Mouse (Mus musculus): ENCODE measurements at regions not wholly inside any gene's neighbourhood (a gene's known extent, or its start where the extent isn't known, plus 50 kb on each side); places are given as distances from the start of the nearest gene placed in this dataset.
A peak's percentile ranks its signal among the peaks of the same experiment; 100 is the strongest.
"Not testable (repeated sequence)": the region's sequence is repeated elsewhere in the genome, so short reads cannot be mapped to it uniquely, and the experiment has no call there.

DNA sequence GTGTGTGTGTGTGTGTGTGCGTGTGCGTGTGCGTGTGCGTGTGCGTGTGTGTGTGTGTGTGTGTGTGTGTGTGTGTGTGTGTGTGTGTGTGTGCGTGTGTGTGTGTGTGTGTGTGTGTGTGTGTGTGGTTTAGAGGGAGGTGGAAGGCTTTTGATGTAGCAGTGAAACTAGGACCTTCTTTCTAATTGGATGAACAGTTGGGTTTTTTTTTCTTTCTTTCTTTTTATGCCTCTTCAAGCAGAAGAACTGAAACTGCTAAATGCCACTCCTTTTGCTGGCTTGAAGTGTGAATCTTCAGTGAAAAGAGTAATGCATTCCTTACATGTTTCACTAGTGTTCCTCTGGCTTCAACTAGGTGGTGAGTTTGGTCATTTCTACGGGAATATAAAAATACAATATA is 828.8 kb upstream of the Olfr1507 start:
- not testable (repeated sequence) for DNase-seq (ENCODE audit: low read depth)

DNA sequence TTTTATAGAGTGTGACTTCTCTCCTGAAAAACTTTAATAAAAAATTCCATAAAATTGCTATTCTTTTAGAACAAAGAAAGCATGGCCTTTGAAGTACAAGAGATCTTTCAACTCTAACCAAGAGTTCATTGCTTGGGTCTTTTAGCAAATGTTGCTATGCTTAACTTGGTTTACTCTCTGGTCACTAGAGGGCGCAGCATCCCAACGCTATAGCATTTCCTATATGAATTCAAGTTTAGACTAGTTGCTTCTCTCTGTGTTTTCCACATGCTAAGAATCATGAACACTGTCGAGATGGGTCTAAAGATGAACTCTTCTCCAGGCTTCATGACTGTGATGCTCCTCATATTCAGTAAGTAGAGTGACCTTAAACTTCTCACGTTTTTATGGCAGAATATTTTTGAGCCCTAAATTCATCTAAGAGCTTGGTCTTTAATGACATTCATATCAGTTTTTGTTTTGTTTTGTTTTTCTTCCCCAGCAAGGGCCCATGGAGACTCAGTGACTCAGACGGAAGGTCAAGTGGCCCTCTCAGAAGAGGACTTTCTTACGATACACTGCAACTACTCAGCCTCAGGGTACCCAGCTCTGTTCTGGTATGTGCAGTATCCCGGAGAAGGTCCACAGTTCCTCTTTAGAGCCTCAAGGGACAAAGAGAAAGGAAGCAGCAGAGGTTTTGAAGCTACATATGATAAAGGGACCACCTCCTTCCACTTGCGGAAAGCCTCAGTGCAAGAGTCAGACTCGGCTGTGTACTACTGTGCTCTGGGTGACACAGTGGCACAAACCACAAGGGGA is 823.2 kb upstream of the Olfr1507 start:
- not testable (repeated sequence) for DNase-seq (ENCODE audit: low read depth)

DNA sequence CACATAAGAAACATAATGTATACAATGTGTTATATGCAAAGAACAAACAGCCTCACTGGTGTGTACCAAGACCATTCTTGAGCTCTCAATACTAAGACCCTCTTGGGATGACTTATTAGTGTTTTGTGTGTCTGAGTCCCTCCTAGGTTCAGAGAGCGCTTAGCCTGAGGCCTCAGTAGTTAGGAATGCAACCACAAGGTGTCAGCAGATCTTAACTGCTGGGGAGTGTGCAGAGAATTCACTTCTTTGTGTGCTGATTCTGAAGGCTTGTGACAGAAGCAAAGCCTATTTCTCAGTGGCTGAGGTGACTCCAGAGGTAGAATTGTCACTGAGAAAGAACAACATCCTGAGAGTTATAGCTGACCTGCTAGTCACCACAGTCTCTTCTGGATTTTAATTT is 816.9 kb upstream of the Olfr1507 start:
- not testable (repeated sequence) for DNase-seq (ENCODE audit: low read depth)

DNA sequence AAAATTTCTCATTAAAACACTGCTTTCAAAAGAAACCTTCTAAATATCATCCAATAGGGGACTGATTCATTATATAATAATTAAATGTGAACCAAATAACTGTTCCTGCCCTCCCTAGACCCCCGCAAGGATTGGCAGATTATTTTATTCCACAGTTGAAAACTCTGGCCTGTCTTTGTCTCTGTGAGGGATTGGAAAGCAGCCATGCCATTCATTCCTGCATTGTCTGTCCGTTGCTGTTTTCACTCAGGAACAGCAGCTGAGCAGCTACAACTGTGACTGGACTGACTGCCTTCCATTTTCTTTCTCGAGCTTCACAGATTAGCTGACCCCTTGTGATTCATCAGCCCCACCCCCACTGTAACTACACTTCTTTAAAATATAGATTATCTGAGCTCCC is 807.6 kb upstream of the Olfr1507 start:
- DNase-seq (ENCODE audit: low read depth): not testable (repeated sequence)

- not testable (repeated sequence) for DNase-seq (ENCODE audit: low read depth)
Measured at GRCm38 (mm10) chr14:53302491-53302829, 806.9 kb upstream of the Olfr1507 start.

GRCm38 (mm10) chr14:53301722-53302490 is 806.4 kb upstream of the Olfr1507 start:
- DNase-seq (ENCODE audit: low read depth): not testable (repeated sequence)

GRCm38 (mm10) chr14:53301110-53301509 is 805.6 kb upstream of the Olfr1507 start:
- not testable (repeated sequence) for DNase-seq (ENCODE audit: low read depth)

- DNase-seq (ENCODE audit: low read depth): not testable (repeated sequence)
Measured at GRCm38 (mm10) chr14:53299735-53300134, 804.2 kb upstream of the Olfr1507 start.

- DNase-seq (ENCODE audit: low read depth): not testable (repeated sequence)
Measured at GRCm38 (mm10) chr14:53283350-53284141, 788.0 kb upstream of the Olfr1507 start.

DNA sequence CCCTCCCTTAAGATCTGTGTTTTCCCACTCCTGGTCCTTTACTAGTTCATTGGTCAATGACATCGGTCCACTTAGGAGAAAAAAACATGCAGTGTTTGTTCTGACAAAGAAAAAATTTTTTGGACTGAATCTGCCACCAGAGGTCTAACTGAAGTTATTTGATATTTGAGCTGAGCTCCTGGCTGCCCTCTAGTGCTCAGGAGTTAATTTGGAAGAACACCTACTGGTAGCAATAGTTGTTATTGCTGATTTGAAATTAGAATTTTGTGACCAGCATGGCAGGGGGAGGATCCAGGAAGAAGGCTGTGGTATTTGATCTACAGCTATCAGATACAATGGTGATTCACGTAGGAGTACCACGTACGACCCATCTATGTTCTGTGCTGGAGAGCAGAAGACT is 777.7 kb upstream of the Olfr1507 start:
- DNase-seq (ENCODE audit: low read depth): not testable (repeated sequence)

- not testable (repeated sequence) for DNase-seq (ENCODE audit: low read depth)
Measured at GRCm38 (mm10) chr14:53267693-53268092, 772.1 kb upstream of the Olfr1507 start.

GRCm38 (mm10) chr14:53255962-53256361 is 760.4 kb upstream of the Olfr1507 start:
- DNase-seq (ENCODE audit: low read depth): not testable (repeated sequence)

- not testable (repeated sequence) for DNase-seq (ENCODE audit: low read depth)
Measured at GRCm38 (mm10) chr14:53253470-53253869, 757.9 kb upstream of the Olfr1507 start.

GRCm38 (mm10) chr14:53231142-53231541 is 735.6 kb upstream of the Olfr1507 start:
- DNase-seq (ENCODE audit: low read depth): not testable (repeated sequence)

GRCm38 (mm10) chr14:53224789-53225188 is 729.2 kb upstream of the Olfr1507 start:
- DNase-seq (ENCODE audit: low read depth): not testable (repeated sequence)

DNA sequence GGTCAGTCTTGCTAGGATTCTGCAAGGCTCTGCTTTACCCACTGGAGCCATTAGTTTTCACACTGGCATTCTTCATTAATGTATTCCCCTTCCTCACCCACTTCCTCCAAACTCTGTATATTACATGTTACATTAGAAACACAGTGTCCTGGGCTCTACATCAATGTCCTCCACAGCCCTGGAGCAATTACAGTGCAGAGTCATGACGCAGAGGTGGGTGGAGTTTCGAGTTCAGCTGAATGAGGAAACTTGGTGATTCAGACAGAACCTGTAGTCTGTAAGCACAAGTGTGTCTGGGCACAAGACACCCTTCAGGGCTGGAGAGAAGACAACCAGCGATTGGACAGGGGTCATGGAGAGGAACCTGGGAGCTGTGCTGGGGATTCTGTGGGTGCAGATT is 715.0 kb upstream of the Olfr1507 start:
- DNase-seq (ENCODE audit: low read depth): not testable (repeated sequence)

DNA sequence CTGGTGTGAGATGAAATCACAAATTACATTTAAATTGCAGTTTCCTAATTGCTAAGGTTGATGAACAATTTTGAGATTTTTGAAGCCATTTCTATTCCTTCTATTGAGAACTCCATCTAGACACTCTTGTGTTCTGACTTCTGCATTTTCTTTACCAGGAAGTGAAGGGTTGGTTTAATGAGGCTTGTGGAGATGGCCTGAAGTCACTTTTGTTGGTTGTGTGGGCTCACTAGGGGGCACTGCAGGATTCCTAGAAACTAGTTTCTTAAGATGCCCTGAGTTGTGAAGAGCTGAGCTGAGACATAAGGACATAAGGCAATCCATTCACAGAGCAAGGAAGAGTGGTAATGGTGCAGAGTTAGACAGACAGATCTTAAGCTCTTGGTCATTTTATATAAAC is 713.7 kb upstream of the Olfr1507 start:
- not testable (repeated sequence) for DNase-seq (ENCODE audit: low read depth)

GRCm38 (mm10) chr14:53190931-53191330 is 695.4 kb upstream of the Olfr1507 start:
- not testable (repeated sequence) for DNase-seq (ENCODE audit: low read depth)

GRCm38 (mm10) chr14:53174099-53174498 is 678.5 kb upstream of the Olfr1507 start:
- not testable (repeated sequence) for DNase-seq (ENCODE audit: low read depth)

GRCm38 (mm10) chr14:53166327-53166726 is 670.8 kb upstream of the Olfr1507 start:
- not testable (repeated sequence) for DNase-seq (ENCODE audit: low read depth)

DNA sequence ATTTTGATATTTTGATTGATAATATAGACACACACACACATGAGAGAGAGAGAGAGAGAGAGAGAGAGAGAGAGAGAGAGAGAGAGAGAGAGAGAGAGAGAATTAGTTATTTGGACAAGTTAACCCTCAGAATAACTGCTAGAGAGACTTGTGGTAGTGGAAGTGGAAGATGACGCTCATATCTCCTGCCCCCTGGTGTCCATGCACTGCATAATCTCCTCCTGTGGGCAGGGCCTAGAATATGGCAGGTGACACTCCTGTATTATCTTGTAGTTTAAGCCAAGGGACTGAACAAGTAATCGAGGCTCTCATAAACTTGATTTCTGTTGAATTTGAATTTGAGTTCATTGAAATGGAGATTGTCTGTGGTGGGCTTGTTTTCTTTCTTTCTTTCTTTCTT is 663.5 kb upstream of the Olfr1507 start:
- not testable (repeated sequence) for DNase-seq (ENCODE audit: low read depth)

DNA sequence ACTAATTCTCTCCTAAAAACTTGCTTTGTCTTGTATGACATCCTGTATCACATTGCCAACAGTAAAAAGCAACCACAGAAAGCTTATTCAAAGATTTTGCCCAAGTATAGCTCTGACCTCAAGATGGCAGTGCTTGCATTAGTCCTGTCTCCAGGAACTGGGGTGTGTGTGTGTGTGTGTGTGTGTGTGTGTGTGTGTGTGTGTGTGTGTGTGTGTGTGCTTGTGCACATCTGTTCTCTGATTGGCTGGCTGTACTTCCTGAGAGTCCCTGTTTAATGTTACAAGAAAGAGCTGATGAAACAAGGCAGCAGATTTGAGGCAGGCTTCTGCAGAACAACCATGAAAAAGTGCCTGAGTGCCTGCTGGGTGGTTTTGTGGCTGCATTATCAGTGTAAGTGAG is 639.2 kb upstream of the Olfr1507 start:
- DNase-seq (ENCODE audit: low read depth): peak; percentile 84

Data from naive thymus-derived CD4-positive, alpha-beta T cell, adult 2 months (primary cell).